ENCODE assay signal across 19 mouse cellular contexts in the genomic region with DNA sequence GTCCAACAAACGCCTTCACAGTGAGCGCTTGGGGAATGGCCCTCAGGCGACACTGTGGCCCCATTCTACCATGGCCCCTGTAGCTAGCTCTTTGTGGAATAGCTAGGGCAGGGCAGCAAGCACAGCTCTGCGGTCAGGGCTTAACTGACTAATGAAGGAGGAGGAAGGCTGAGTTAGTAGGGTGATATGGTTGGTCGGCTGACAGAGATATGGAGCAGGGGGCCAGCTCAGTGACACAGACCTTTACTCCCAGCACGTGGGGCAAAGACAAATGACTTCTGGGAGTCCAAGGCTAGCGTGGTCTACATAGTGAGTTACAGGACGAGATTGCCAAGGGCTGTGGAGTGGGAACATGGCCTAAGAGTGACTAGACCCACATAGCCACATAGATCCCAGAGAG. TPM values are rescaled to one million over a fixed set of nuclear protein-coding genes. Genes with fewer than 3 reads are reported as not detected.
DNase-seq lines count a peak whose midpoint lies in the region; ATAC-seq and TF ChIP-seq lines count a peak whose summit lies in the region.
"Had no signal": no experiment of that assay in that cellular context is flagged by ENCODE, and none has a peak within 500 bp of the region (broad histone marks: within the 10 kb centered on the region; RNA-seq: fewer than 3 reads in every experiment).

No protein-coding gene starts in this region.

- no peaks in the 10 kb centered on the region for H3K9me3 ChIP-seq in hindbrain, embryonic 10.5 days
- H3K9me3 ChIP-seq in hindbrain, embryonic 13.5 days, result no peaks in the 10 kb centered on the region
- H3K9me3 ChIP-seq in neural tube, embryonic 15.5 days (replicated peaks), result no peaks in the 10 kb centered on the region
- H3K9me3 ChIP-seq in liver, embryonic 13.5 days (replicated peaks), result no peaks in the 10 kb centered on the region
- H3K9me3 ChIP-seq: forebrain, embryonic 12.5 days; G1E; heart, embryonic 15.5 days; limb, embryonic 13.5 days; midbrain, embryonic 10.5 days had no signal

- H3K4me3 ChIP-seq in hindbrain, embryonic 10.5 days, result no peak overlapping the region
- H3K4me3 ChIP-seq in hindbrain, embryonic 13.5 days, result no peak overlapping the region
- H3K4me3 ChIP-seq in neural tube, embryonic 15.5 days (replicated peaks), result no peak overlapping the region
- no peak overlapping the region for H3K4me3 ChIP-seq in liver, embryonic 13.5 days (replicated peaks)
- no peak overlapping the region for H3K4me3 ChIP-seq in layer of hippocampus, adult 2 months
- H3K4me3 ChIP-seq: forebrain, embryonic 12.5 days; heart, embryonic 15.5 days; limb, embryonic 13.5 days; midbrain, embryonic 10.5 days had no signal

- H3K4me1 ChIP-seq in hindbrain, embryonic 10.5 days (replicated peaks), result peaks cover 19% of the 10 kb centered on the region
- peaks cover 8% of the 10 kb centered on the region for H3K4me1 ChIP-seq in hindbrain, embryonic 13.5 days (replicated peaks)
- no peaks in the 10 kb centered on the region for H3K4me1 ChIP-seq in neural tube, embryonic 15.5 days
- H3K4me1 ChIP-seq in liver, embryonic 13.5 days (replicated peaks), result no peaks in the 10 kb centered on the region; the same call in 1 of the 2 replicates

- no peak for ATAC-seq in hindbrain, embryonic 13.5 days (ENCODE audit: low FRiP score)
- no peak for ATAC-seq in neural tube, embryonic 15.5 days (ENCODE audit: low FRiP score)
- peak; percentile 64 for ATAC-seq in liver, embryonic 13.5 days (ENCODE audit: low read depth)
- no peak for ATAC-seq in megakaryocyte-erythroid progenitor cell, adult 5-6 weeks (replicated peaks; ENCODE audit: low FRiP score, low TSS enrichment, poor library complexity, severe bottlenecking)

- H3K27me3 ChIP-seq in hindbrain, embryonic 10.5 days (ENCODE audit: insufficient read depth, poor library complexity, severe bottlenecking), result no peaks in the 10 kb centered on the region
- no peaks in the 10 kb centered on the region for H3K27me3 ChIP-seq in hindbrain, embryonic 13.5 days
- no peaks in the 10 kb centered on the region for H3K27me3 ChIP-seq in neural tube, embryonic 15.5 days (replicated peaks)
- no peaks in the 10 kb centered on the region for H3K27me3 ChIP-seq in liver, embryonic 13.5 days
- H3K27me3 ChIP-seq: heart, embryonic 15.5 days; limb, embryonic 13.5 days had no signal

- no peak for DNase-seq in hindbrain, embryonic 10.5 days (ENCODE audit: low spot score)
- DNase-seq in neural tube, embryonic 10.5 days (ENCODE audit: extremely low spot score, low spot score), result peak; percentile 11
- DNase-seq in liver, embryonic 13.5 days, result no peak
- DNase-seq in yolk sac, embryonic 10.5 days (ENCODE audit: low spot score), result peak; percentile 34
- DNase-seq in layer of hippocampus, adult 2 months (ENCODE audit: low spot score in 2 of 2), result no peak
- DNase-seq: cerebellum, adult 2 months; cerebellum, postnatal 36 days; lung, adult 2 months; lung, postnatal 36 days; right cerebral cortex, postnatal 4 days; thymus, adult 18-20 months had no signal

- no peaks in the 10 kb centered on the region for H3K36me3 ChIP-seq in hindbrain, embryonic 10.5 days
- no peaks in the 10 kb centered on the region for H3K36me3 ChIP-seq in hindbrain, embryonic 13.5 days
- no peaks in the 10 kb centered on the region for H3K36me3 ChIP-seq in neural tube, embryonic 15.5 days
- H3K36me3 ChIP-seq in liver, embryonic 13.5 days, result no peaks in the 10 kb centered on the region
- H3K36me3 ChIP-seq: forebrain, embryonic 12.5 days; heart, embryonic 15.5 days; limb, embryonic 13.5 days; midbrain, embryonic 10.5 days had no signal

- TF ChIP-seq CTCF in layer of hippocampus, adult 2 months (conservative IDR thresholded peaks at IDR 0.05), result no peak

- H3K9ac ChIP-seq in hindbrain, embryonic 13.5 days, result no peak overlapping the region
- no peak overlapping the region for H3K9ac ChIP-seq in neural tube, embryonic 15.5 days (replicated peaks)
- H3K9ac ChIP-seq in liver, embryonic 13.5 days, result no peak overlapping the region
- H3K9ac ChIP-seq: forebrain, embryonic 12.5 days; heart, embryonic 15.5 days; limb, embryonic 13.5 days had no signal

- H3K27ac ChIP-seq in hindbrain, embryonic 10.5 days, result 0 out of 2 replicates have a peak overlapping the region, but pooled peaks have one; percentile 29
- no peak overlapping the region for H3K27ac ChIP-seq in hindbrain, embryonic 13.5 days
- H3K27ac ChIP-seq in neural tube, embryonic 15.5 days (replicated peaks), result no peak overlapping the region
- no peak overlapping the region for H3K27ac ChIP-seq in liver, embryonic 13.5 days
- H3K27ac ChIP-seq in layer of hippocampus, adult 2 months, result no peak overlapping the region
- H3K27ac ChIP-seq: forebrain, embryonic 12.5 days; heart, embryonic 15.5 days; limb, embryonic 13.5 days; midbrain, embryonic 10.5 days had no signal

- WGBS in hindbrain, embryonic 10.5 days, result 78% methylated on average over 8 of the region's 8 CpGs
- WGBS in hindbrain, embryonic 13.5 days, result 87% methylated on average over 8 of the region's 8 CpGs
- 83% methylated on average over 8 of the region's 8 CpGs for WGBS in neural tube, embryonic 15.5 days
- 45% methylated on average over 8 of the region's 8 CpGs for WGBS in liver, embryonic 13.5 days (ENCODE audit: insufficient replicate concordance)

- H3K4me2 ChIP-seq in hindbrain, embryonic 13.5 days, result no peak overlapping the region
- no peak overlapping the region for H3K4me2 ChIP-seq in neural tube, embryonic 15.5 days
- no peak overlapping the region for H3K4me2 ChIP-seq in liver, embryonic 13.5 days
- H3K4me2 ChIP-seq: forebrain, embryonic 12.5 days; heart, embryonic 15.5 days; limb, embryonic 13.5 days had no signal

RNA-seq across cellular contexts. Expression of a gene that starts 51.5 kb away (rescaled TPM):
- polyA plus RNA-seq in hindbrain, embryonic 10.5 days (2016; fragmentation: Nextera tagmentation; extraction: Ambion mirVana), result 85.2 and 99.4 TPM in 2 replicates
- 53.9 and 94.4 TPM in 2 replicates for polyA plus RNA-seq in hindbrain, embryonic 13.5 days (2015; fragmentation: Nextera tagmentation; extraction: Ambion mirVana)
- 48.0 and 90.3 TPM in 2 replicates for polyA plus RNA-seq in neural tube, embryonic 15.5 days (2015; fragmentation: Nextera tagmentation; extraction: Ambion mirVana)
- polyA plus RNA-seq in liver, embryonic 13.5 days (2015; fragmentation: Nextera tagmentation; extraction: Ambion mirVana), result 55.6 and 63.1 TPM in 2 replicates
- total RNA-seq in layer of hippocampus, adult 2 months (2021), result 10 to 100 TPM; 48.0 to 51.1 TPM
- 82.2 and 85.0 TPM in 2 replicates for total RNA-seq in megakaryocyte-erythroid progenitor cell, adult 5-6 weeks (2014; fragmentation: Nextera tagmentation)
- total RNA-seq in megakaryocyte-erythroid progenitor cell, adult 5-6 weeks (2017), result 161 and 203 TPM in 2 replicates

Comparison
In these comparisons a context has a peak if more than half of its experiments do, and no peak if none do; other contexts are left out.
1. DNase-seq: peak in neural tube, embryonic 10.5 days (single experiment) and yolk sac, embryonic 10.5 days (single experiment); none in hindbrain, embryonic 10.5 days (single experiment), liver, embryonic 13.5 days (single experiment) and layer of hippocampus, adult 2 months (0 of 2).